Mouse (Mus musculus) cerebellum, postnatal 25 days (tissue): ENCODE data around the gene Nfs1.
"Not testable (repeated sequence)": the region's sequence is repeated elsewhere in the genome, so short reads cannot be mapped to it uniquely, and the experiment has no call there.

Experiments
- DNase-seq, 2 experiments: peaks; one replicate each; pipeline ENCODE4 v3.0.0; 2021; ENCODE audit warnings: mixed read lengths in 2 of 2

Nfs1 gene

DNA sequence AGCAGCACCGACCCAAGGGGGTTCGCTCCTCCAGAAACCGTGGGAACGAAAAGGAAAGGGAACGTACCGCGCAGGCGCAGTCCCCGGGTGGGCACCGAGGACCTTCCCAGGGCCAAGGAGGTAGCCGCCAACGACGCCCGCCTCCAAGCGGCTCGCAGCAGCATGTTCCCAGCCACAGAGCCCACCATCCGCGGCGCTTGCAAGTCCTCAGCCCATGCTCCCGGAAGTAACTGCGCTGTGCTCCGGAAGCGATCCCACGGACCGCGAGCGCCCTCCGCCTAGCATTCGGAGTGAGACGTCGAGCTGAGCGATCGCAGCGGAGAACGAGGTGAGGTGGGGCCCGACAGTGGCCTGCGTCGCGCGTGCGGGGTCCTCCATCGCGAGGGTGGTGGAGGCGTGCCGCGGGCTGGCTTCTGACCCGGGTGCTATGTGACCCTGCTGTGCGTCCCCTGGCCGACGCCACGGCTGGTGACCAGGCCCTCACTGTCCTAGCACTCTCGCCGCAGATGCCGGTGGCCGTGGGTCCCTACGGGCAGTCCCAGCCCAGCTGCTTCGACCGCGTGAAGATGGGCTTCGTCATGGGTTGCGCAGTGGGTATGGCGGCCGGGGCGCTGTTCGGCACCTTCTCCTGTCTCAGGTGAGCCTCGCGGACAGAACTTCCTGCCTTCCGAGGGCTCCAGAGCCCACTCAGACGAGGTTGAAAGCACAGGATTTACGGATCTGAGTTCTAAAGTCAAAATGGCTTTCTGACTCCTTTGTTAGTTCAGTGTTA is at the start of gene Nfs1, which contains the start of gene Romo1:
Gene Nfs1 (minus strand): TSS at position 234 of the 772 bp plus-strand sequence.
Gene Romo1 (plus strand): TSS at position 87 of the 772 bp plus-strand sequence.
- peak; percentile 93 to 95 for DNase-seq

DNA sequence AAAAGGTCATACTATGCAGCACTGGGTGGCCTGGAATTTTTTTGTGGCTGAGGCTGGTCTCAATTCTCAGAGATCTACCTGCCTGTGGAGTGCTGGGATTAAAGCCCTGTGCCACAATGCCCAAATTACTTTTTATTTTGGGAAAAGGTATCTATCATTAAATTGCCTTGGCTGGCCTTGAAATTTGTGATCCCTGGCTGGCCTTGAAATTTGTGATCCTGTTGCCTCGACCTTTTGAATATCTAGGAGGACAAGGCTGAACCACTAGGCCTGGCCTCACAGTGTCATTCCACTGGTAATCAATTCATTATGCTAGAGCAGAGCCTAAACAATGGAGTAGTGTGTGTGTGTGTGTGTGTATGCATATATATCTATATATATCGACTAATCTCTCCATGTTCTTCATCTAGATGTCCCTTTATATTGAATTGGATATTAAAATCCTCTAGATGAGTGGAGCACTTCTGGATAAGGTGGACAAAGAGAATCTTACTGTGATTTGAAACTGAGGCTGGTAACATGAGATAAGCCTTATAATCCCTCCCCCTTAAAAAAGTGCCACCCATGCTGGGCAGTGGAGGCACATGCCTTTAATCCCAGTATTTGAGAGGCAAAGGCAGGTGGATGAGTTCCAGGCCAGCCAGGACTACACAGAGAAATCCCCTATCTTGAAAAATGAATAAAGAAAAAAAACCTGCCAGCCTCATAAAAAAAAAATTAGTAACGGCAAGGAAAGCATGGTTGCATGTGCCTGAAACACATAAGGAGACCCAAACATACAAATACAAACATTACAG is 49.3 kb upstream of the Nfs1 start:
- DNase-seq = no peak

DNA sequence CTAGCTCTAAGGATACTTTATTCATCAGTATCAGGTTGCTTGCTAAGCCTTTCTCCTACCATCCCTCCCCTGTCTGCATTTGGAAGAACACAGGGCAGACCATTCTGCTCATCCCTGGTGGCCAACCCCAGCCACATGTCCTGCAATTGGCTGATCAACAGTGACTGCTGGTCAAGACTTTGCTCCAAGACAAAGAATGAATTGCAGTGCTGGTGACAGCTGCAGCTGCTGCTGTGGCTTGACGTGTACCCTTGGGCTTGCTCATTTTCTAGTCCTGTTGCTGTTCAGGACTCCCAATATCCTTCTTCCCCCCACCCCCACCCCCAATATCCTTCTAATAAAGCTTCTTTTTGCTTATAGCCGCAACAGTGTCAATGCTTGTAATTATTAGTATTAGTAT is 48.1 kb upstream of the Nfs1 start:
- DNase-seq = no peak

DNA sequence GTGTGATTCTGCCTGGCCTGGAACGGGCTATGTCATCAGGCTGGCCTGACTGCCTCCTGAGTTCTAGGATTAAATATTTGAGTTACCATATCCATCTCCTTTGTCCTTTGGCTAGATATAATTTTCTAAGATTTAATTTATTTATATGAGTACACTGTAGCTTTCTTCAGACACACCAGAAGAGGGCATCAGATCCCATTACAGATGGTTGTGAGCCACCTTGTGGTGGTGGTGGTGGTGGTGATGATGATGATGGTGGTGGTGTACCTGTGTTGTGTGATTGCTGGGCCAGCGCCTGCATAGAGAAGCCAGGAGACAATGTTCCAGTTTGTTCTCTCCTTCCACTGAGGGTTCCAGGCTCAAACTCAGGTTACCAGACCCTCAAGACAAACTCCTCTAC is 47.6 kb upstream of the Nfs1 start:
- no peak for DNase-seq

DNA sequence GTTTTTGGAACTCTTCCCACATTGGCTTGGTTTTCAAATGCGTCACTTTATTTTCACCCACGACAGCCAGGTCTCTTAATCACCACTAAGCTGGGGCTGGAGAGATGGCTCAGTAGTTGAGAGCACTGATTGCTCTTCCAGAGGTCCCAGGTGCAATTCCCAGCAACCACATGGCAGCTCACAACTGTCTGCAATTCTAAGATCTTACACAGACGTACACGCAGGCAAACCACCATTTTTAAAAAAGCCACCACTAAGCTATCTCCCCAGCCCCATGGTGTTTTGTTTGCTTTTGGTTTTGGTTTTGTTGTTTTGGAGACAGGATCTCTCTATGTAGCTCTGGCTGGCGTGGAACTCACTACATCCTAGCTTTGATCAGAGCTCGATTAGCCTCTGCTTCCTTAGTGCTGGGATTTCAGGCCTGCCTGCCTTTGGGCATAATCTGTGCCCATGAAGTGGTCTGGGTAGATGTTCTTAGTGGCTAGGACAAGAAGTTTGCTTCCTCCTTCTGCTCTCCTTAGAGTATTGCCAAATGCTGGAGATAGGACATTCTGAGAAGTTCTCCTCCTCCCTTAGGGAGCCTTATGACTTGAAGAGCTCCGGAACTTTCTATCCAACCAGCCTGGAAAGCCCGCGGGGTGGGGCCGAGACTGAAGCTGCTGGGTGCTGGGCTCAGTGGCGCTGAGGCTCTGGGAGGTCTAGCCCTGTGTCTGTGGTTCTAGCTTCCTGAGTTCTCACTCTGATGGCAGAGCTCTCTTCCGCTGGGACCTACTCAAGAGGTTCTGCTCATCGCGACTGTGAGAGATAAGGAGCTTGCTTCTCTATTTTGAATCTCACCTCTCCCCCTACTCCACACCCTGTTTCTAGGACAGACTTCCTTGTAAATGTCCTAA is 46.3 kb upstream of the Nfs1 start:
- no peak for DNase-seq

DNA sequence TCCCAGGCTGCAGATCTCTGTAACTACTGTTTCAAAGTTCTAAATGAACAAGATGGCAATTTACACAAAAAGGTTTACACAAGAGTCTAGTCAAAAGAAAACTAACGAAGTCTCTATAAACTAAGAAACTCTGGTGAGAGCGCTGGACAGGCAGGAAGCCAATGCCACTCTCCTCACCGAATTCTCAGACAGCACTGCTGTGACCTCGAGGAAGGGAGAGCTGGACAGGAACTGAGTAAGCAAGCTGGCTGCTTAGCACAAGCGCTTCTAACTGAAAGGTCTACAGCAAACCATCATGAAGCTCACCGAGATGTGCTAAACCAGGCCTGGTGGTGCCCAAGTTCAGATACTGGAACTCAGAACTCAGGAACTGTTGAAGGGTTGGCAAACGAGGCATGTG is 45.3 kb upstream of the Nfs1 start:
- DNase-seq = not testable (repeated sequence)

GRCm38 (mm10) chr2:156181592-156181991 is 37.6 kb upstream of the Nfs1 start:
- DNase-seq = no peak

- DNase-seq = no peak
Observed at GRCm38 (mm10) chr2:156180824-156181590, 37.0 kb upstream of the Nfs1 start.

- peak; percentile 100 for DNase-seq
Observed at GRCm38 (mm10) chr2:156180094-156180821, 36.3 kb upstream of the Nfs1 start, which contains the start of gene Rbm39. Gene Rbm39 (minus strand): TSS chr2:156180238.

DNA sequence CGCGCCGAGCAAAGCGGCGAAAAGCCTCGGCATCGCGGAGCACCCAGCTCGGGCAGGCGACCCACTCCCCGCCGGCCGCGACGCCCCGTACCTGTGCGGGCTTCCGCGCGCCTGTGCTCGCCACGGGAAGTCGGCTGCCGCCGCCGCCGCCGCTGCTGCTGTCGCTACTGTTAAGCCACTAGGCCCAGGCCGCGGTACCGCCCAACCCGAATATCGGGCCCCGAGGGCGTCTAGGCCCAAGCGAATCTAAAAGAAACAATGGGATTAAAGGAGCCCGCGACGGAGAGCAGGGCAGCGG is 35.8 kb upstream of the Nfs1 start:
- no peak for DNase-seq

- DNase-seq = peak; percentile 84 to 85
Observed at GRCm38 (mm10) chr2:156179046-156179795, 35.2 kb upstream of the Nfs1 start.

- DNase-seq = no peak
Observed at GRCm38 (mm10) chr2:156177651-156178050, 33.7 kb upstream of the Nfs1 start.

- DNase-seq = no peak
Observed at GRCm38 (mm10) chr2:156177079-156177478, 33.1 kb upstream of the Nfs1 start.

DNA sequence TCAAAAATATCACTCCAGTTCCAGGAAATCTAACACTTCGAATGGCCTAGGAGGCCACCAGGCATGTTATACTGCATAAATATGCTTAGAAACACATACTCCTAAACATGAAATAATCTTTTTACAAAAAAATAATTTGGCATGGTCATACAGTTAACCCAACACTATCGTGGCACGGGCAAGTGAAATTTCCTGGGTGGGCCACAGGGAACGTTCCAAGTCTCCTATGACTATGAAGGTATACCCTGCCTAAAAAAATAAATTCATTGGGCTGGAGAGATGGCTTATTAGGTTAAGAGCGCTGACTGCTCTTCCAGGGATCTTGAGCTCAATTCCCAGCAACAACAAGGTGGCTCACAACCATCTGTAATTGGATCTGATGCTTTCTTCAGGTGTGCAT is 22.6 kb upstream of the Nfs1 start:
- DNase-seq = no peak

GRCm38 (mm10) chr2:156165478-156165877 is 21.5 kb upstream of the Nfs1 start:
- no peak for DNase-seq

GRCm38 (mm10) chr2:156151538-156151937 is 7.6 kb upstream of the Nfs1 start:
- DNase-seq = no peak

- DNase-seq = no peak
Observed at GRCm38 (mm10) chr2:156147316-156147915, 3.4 kb upstream of the Nfs1 start.

DNA sequence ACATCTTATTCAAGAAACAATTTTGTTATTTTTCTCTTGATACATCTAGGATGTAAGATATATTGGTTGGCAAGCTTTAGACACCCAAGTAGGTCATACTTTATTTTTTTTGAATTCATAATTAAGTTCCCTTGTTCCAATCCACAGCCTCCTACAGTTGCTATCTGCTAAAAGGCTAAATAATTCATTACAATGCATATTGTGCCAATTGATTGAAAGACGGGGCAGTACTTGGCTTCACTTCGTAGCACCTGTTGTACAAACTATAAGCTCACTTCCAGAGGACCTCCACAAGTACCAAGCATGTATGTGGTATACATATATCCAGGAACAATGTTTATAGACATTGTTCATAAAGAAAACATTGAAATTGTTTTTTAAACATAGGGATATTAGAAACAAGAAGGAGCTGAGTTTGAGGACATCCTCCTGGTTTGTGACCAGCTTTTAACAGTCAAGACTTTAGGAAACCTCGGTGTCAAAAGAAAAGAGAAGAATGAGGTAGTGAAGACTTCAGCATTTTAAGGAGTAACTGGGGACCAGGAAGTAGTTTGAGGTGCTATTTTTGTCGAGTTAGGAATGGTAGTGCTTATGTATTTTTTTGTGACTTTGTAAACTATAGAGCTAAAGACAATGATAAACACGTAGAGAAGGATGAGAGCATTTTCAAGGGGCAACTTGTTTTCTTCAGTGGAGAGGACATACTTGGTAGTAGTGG is 2.4 kb upstream of the Nfs1 start:
- no peak for DNase-seq

GRCm38 (mm10) chr2:156145486-156146130 is 1.6 kb upstream of the Nfs1 start:
- DNase-seq = no peak
